Mouse (Mus musculus): Measurements from ENCODE around the gene Ntsr1.

DNA sequence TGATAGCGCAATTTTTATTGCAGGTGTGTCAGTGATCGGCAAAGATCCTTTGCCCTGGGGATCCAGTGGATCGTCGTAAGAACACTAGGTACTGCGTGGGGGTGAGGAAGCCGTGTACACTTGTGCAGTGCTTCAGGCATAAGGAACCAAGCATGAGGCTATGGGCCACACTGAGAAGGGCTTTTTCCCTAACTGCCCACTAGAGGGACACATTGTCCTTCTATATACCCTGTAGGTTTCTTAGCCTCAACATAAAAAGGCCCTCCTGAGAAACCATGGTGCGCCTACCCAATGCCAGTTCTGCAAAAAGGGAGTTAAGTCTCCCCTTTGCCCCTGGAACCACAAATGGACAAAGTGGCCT lies 26.7 kb upstream of the Ntsr1 start:
- no peak for TF ChIP-seq POLR2A (IDR thresholded peaks at IDR 0.05; ENCODE audit: borderline replicate concordance, extremely low read depth, low read depth, low read length)
- TF ChIP-seq CTCF (IDR thresholded peaks at IDR 0.05; ENCODE audit: insufficient read depth, low read length), result peak; percentile 47
